Mouse (Mus musculus): Measurements from ENCODE around the gene Egfl7.
A peak's percentile ranks its signal among the peaks of the same experiment; 100 is the strongest.

- no peak for TF ChIP-seq POLR2A (IDR thresholded peaks at IDR 0.05; ENCODE audit: low read depth, low read length)
- peak; percentile 63; the same call in 1 of the 2 replicates for TF ChIP-seq CTCF (IDR thresholded peaks at IDR 0.05; ENCODE audit: extremely low read depth, insufficient read length, insufficient replicate concordance, low read depth, low read length)
Measured at GRCm38 (mm10) chr2:26561351-26562016, 18.3 kb upstream of the Egfl7 start.

Measured in small intestine, adult 2 months (tissue).